Mouse (Mus musculus) CD4-positive, CD25-positive, alpha-beta regulatory T cell, adult 2 months (primary cell): ENCODE data around the gene Lamc1.
"Not testable (repeated sequence)": the region's sequence is repeated elsewhere in the genome, so short reads cannot be mapped to it uniquely, and the experiment has no call there.

Experiments used
- DNase-seq: peaks from one replicate; pipeline ENCODE4 v3.0.0-alpha.2; 2012; ENCODE audit warnings: low read depth, low spot score

Lamc1 gene

DNA sequence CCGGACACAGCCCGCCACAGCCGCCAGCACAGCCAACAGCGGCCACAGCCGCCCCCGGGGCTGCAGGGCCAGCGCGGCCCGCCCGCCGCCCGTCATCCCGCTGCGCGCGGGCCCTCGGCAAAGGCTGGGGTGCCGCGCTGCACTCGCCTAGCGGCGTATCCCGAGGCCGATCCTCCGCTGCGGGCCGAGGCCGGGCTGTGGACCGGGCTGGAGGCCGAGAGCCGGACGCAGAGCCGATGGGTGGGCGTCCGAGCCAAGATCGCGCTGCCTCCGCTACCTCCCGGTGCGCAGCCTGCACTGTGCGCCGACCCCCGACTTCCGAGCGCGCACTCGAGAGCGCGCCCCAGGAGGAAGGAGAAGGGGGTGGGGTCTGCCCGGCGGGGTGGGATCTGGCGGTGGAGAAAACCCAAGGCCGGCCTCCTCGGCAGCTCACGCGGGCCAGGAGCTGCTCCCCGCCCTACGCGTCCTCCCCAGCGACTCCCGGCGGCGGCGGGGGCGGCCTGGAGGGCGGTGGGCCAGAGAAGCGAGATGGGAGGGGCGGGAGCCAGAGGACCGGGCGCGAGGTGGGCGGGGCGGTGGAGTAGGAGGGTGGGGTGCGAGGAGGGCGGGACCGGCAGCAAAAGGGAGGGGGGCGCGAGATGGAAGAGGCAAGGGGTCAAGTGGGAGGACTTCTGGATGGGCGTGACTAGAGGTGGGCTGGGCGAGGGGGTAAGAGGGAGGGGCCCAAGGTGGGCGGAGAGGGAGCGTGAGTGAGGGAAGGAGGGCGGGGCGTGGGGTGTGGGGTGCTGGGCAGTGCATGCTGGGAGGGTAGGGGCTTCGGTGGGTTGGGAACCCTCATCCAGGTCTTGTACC is at the start of gene Lamc1:
Lamc1 (minus strand) TSS at position 343 of the 852 bp plus-strand sequence.
- DNase-seq = peak; percentile 85

DNA sequence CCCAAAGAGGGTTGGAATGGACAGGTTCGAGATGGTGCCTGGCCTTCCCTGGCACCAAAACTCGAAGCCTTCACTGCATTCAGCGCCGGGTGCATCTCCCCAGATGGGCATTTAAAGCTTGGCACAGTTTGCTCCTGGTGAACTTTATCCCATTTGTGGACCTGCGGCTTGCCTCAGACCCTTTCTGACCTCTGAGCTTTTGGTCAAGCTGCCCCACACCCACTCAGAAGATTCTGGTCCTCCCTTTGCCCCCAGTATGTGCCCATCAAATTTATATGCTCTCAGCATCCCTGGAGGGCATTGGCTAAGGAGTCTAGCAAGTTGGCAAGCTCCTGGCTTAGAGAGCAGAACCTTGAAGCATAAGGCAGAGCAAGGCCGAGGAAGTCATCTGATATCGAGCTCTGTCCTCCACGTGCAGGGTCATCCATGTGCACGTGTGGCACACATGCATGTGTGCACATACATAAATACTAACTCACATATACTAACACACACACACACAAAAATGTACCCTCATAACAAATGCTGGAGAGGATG is 48.2 kb upstream of the Lamc1 start:
- no peak for DNase-seq

DNA sequence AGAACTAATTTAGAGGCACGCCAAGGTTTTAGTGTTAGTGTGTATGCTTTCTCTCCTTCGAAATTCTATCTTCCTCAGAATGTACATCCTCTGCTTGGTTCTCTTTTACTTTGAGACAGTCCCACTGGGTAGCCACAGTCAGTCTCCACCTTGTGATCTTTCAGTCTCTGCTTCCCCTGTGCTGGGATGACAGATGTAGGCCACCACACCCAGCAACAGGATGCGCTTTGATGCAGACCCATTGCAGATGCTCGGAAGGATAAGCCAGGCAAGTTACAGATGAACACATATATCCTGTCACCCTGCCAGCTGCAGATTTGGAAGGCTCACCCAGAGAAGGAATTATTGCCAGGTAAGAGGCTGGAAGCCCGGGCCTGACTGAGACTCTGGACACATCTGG is 47.2 kb upstream of the Lamc1 start:
- DNase-seq = peak; percentile 27

DNA sequence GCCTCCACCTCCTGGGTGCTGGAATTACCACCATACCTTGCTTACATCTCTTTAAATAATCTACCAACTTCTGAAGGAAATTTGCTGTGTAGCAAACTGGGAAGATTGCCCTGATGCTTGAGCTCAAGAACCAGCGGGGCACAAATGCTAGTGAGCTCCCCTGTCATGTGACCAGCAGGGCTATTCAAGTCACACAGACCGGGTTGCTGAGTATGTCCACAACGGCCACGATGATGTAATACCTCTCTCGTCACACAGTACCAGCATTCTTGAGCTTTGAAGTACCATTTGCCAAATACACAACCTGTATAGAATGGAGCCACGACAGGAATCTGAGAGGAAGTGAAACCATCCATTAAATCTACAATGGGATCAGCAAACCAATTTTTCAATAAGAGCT is 46.0 kb upstream of the Lamc1 start:
- DNase-seq = no peak

DNA sequence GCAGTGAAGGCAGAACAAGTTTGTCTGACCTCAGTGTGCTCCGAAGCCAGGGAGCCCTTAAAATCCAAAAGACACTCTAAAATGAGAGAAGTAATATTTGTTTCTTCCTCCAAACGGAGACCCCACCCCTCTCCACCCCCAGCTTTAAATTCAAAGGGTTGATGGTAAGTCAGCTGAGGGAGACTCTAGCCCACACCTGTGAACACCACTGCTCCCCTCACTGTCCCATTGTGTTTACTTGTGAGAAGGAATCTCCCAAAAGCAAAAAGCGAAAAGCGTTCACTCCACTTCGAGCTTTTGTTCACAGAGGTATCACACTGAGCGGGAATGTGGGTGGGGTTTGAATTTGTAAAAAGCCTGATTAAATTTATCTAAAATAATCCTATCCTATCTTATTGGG is 43.9 kb upstream of the Lamc1 start:
- DNase-seq = no peak

DNA sequence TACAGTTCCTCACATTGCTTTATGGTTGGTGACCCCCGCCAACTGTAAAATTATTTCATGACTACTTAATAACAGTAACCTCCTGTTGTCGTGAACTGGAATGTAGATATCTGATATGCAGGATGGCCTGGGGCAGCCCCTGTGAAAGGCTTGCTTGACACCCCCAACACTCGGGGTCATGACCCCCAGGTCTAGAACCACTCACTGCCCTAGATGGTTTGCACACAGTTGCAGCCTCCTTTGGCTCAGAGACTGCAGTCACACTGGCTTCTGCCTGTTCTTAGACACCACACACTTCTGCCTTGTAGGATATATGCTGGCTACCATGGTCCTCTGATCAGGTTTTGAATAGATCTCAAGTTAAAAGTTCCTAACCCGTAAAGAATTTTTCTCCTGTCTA is 41.5 kb upstream of the Lamc1 start:
- DNase-seq = no peak

DNA sequence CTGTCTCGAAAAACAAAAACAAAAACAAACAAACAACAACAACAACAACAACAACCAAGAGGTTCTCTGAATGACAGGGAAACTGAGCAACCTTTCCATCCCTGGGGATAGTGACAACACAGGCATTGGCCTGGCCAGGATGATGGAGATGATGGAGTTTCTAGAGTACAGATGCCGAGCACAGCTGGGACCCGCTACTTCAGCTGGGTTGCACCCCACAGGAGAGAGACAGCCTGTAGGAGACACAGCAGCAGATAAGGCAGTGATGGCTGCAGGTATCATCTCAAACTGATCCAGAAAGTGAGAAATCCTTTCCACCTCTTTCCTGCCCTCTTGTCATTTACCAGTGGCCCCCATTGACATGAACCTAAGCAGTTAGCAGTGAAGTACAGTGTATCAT is 39.3 kb upstream of the Lamc1 start:
- no peak for DNase-seq

DNA sequence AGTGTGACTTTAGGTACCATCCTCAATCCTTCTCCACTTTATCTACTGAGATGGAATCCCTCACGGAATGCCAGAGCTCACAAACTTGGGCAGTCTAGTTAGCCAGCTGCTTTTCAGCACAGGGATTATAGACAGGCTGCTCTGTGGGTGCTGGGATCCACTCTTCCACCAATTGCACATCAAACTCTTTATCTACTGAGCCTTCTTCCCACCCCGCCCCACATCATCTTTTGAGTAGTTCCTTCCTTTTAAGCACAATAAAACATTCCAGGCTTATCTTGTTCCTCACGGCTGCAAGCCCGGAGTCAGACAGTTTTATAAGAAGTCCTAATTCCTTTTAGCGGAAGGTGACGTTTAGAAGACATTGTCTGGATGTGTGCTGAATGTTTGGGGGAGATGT is 36.4 kb upstream of the Lamc1 start:
- no peak for DNase-seq

DNA sequence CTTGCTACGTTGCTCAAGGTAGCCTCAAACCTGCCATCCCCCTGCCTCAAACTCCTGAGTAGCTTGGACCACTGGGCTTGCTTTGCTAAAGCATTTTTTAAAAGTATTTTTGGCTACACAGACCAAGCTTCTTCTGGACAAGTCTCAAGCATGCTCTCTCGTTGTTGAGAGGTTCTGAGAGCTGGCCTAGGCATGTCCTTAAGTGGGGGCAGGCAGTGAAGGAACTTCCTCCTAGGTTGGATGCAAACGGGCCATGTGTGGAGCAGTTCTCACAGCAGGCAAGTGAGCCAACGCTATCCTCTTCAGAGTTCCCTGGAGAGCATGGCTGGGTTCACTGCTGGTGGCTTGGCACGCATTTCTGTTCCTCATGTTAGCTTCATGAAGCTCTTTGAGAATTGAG is 34.5 kb upstream of the Lamc1 start:
- DNase-seq = no peak

DNA sequence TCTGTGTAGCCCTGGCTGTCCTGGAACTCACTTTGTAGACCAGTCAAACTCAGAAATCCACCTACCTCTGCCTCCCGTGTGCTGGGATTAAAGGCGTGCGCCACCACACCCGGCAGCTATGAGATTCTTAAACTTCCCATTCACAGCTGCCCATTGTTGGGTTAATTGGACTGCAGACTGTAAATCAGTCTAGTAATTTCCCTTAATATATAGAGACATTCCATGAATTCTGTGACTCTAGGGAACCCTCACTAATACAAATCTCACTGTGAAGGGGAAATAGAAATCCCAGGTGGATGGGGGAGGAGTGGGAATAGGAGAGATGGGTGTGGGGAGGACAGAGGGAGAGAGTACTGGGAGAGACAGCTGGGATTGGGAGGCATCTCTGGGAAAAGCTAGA is 29.3 kb upstream of the Lamc1 start:
- DNase-seq = no peak

DNA sequence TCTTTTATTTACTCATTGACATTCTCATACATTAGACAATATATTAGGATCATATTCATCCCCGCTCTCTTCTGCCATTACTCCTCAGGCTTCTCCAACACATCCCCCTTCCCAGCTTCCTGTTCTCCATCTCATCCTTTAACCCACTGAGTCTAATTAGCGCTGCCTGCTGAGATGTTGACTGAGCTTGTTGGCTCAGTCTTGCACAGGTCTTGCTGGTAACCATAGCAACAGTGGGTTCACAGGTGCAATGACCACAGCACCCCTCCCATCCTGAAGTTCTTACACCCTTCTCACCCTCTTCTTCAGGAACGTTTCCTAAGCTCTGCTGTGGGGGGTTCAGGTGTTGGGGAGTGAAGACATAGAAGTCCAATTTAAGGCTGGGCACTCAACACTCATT is 28.0 kb upstream of the Lamc1 start:
- DNase-seq = no peak

DNA sequence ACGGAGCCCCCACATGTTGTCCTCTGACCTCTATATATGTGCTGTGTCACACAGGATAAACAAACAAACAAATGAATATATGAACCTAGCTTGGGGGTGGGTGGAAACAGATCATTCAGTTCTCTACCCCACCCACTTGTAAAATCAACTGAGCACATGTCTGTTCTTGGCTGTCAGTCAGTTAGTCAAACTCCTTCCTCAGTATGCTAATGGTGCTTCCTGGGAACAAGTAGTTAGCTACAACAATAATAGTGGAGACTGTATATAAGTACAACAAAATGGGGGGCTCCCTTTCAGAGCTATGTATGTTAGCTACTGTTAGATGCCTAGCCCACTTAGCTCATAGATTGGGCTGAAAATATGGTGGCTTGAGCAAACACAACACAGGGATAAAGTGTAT is 24.6 kb upstream of the Lamc1 start:
- no peak for DNase-seq

DNA sequence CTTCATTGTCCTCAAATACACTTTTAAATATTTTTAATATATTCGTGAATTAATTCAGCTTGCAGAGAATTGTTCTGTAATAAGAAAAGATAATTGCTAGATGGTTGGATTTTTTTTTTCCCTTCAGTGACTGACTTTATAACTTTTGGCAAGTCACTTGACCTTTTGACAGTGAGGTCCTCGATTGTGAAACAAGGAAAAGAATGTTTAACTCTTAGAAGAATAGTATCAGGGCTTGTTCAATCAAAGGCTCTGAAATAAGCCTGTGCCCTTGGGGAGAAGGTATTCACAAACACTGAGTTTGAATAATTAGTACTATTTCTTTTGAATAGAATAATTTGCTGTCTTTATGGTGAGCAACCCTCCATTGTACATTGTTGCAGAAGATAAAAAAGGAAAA is 21.9 kb upstream of the Lamc1 start:
- DNase-seq = no peak

DNA sequence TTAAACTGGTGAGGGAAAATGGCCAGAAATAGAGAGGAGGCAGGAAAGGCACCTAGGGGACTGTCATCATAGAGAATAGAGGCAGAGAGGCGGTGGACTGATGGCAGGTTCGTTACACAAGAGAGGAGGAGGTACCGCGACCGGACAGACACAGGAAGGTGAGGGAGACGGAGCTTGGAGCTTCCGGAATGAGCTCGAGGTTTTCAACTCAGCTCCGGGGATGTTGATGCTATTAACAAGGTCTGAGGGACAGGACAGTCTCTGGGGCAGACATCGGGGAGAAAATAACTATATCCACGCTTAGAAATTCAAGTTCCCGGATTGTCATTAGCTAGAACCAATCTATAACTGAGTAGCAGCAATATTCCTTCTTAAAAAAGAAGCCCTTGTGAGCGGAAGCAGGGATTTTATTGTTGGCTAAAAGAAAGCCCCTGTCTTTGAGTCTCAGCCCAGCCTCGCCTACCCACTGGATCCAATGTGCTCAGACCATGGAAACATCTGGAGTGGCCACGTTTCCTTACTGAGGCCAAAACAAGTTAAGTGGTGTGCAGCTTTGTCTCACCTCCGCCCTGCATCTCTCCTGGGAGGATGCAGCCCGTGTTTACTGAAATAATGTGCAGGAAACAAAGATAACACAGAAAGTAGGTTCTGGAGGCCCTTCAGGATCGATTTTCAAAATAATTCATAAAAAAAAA is 21.3 kb upstream of the Lamc1 start:
- DNase-seq = no peak

DNA sequence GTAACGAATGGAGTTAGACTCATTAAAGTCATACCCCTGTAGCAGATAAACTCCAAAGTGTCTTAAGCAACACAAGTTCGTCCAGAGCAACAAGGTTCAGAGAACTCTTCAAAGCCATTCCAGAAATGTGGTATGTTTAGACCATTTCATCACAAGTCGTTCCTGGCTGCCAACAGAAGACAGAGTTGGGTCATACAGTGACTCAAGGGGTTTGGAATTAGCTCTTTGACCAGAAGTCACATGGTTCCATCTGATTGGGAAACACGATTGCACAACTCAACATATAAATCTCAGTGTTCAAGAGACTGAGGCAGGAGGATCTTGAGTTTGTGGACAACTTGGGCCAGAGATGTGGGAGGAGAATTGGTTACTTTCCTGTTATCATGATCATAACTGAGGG is 18.4 kb upstream of the Lamc1 start:
- DNase-seq = no peak

DNA sequence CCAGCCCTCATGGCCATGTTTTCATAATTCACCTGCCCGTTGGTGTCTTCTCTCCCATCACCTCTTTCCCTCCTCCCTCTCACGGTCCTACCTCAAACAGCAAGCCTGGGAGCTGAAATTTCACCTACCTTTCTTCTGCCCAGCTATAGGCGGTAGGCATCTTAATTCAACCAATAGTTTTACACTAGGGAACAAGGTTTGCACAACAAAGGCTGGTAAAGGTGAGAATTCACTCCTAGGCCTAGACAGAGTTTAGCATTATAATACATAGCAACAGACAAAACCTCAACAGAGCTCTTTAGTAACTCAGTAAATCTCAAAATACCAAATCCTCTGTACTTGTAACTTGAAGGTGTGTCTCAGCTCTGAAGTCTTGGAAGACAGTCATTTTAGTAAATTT is 15.1 kb upstream of the Lamc1 start:
- no peak for DNase-seq

DNA sequence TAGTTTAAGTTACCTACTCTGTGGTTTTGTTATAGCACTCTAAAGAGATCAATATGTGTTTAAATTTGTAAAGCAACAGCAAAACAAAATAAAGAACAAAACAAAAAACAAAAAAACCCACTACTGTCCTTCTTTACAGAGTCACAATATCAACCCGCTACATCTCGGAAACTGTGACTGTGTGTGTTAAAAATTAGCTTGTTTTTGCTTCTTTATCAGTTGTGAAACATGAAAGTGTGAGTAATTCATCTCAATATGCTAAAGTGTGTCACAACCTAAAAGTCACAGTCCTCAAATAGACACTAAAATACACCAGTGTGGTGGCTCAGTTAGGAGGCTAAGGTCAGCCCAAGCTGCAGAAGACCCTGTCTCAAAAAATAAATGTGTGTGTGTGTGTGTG is 14.5 kb upstream of the Lamc1 start:
- peak; percentile 32 for DNase-seq

DNA sequence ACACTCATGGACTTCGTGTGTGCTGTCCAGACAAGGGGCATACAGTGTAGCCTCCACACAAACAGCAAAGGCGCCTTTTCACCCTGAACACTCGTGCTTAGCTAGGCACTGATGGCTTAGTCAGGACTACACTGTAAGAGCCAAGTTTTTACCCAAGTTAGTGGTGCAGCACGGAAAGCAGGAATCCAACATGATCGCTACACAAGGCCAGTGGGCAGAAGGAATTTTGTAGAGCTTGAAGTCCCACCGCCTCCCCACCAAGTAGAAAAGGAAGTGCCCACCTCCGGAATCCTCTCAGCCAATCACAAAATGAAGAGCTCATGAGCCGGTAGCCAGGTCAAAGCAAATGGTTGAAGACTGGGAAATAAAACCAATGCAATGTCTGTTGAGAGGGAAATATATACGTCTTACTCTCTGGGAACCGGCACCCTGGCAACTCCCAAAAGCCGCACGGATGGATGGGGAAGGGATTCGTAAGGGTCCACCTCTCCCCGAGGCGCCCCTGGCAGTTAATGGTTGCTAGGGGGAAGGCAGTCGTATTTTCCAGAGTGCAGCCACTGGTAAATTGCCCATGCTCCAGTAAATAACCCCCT is 13.2 kb upstream of the Lamc1 start:
- DNase-seq = no peak

DNA sequence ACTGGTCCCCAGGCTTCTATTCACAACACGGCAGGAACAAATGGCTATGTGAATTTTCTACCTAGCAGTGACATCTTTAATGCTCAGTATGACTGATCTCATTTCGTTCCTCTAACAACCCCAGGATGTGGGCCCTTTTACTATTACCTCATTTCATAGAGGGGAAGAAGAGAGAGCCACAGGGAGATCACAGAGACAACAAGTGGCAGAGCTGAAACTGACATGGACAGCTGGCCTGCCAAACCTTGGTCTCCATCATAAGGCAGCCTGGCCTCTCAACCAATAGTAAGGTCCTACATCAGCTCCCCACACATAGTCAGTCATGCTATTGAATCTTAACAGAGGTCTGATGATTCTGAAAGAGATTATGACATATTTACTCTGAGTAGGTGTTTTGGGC is 12.4 kb upstream of the Lamc1 start:
- no peak for DNase-seq

DNA sequence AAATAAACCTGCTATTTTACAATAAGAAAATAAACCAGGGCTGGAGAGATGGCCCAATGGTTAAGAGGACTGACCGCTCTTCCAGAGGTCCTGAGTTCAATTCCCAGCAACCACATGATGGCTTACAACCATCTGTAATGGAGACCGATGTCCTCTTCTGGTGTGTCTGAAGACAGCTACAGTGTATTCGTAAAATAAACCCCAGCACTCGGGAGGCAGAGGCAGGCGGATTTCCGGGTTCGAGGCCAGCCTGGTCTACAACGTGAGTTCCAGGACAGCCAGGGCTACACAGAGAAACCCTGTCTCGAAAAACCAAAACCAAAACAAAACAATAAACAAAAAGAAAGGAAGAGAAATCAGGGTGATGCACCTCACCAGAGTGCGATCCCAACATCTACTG is 2.9 kb upstream of the Lamc1 start:
- DNase-seq = not testable (repeated sequence)

DNA sequence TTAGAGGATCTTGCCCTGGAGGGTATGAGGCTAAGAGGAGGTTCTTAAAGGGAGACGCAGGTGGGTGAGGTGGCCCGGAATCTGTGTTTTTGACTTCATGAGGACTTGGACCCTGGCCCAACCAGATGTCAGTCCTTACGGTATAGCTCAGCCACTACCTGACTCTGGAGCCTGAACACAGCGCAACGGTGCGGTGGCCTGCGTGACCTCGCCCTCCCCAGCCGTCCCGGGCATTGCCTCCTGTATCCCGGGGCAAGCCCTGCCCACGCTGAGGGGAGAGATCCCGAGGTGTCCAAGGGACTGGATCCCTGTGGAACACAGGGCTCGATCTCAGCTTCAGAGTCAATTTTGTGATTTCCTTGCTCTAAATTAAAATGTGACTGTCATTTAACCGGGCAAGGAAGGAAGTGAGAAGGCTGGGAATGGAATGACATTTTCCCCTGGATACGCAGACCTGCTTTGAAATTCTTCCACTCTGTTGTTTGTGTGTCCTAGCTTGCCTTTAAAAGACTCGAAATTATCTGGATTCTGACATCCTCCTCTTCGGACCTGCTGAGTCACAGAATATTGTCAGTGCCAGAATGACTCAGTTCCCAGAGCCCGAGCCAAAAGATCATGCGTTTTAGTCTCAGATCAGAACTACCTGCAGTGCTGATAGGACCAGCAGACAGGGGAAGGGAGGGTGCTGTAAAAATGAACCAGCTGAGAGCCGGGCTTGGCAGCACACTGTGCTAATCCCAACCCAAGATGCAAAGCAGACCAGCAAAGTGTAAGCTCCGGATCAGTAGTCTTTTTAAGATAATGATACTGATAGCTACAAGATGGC is 923 bp upstream of the Lamc1 start:
- DNase-seq = peak; percentile 55
